9 mouse cellular contexts compared by ENCODE assay signal in the genomic region with DNA sequence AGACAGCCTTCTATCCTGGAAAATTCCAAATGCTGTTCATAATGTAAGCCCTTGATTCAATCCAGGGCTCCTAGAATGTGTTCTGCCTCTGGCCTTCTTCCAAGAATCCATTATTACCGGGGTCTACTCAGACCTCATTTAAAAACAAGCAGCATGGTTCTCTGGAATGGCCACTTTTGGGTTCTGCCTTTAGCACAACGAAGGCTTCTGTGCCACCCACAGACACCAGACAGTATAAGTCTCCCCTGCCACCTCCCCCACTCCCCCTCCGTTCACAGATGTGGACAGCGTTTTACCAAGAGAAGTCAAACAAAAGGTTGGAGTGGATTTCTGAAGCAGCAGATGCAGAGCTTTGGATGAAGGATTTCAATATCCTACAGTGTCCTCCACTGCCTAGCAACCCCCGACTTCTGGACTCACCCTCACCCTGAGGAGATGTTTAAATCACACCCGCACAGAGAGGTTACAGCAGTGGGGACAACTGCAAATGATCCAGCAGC.
DNase-seq lines count a peak whose midpoint lies in the region; ATAC-seq and TF ChIP-seq lines count a peak whose summit lies in the region.
"Had no signal": no experiment of that assay in that cellular context is flagged by ENCODE, and none has a peak within 500 bp of the region (broad histone marks: within the 10 kb centered on the region; RNA-seq: fewer than 3 reads in every experiment).

No protein-coding gene starts in this region.

- peak in 1 of 2 experiments; percentile 12 for DNase-seq in layer of hippocampus, adult 2 months (ENCODE audit: low spot score in 2 of 2)
- no peak for DNase-seq in layer of hippocampus, postnatal 36 days
- DNase-seq in forebrain, embryonic 14.5 days (ENCODE audit: low spot score): peak; percentile 81
- no peak for DNase-seq in spleen, postnatal 14 days (ENCODE audit: low spot score in 2 of 2)
- DNase-seq in adrenal gland, postnatal 4 days (ENCODE audit: low spot score in 2 of 2): no peak
- no peak for DNase-seq in spleen, postnatal 36 days (ENCODE audit: low spot score in 2 of 2)

- peaks cover 16% of the 10 kb centered on the region; the same call in 1 of the 2 replicates for H3K4me1 ChIP-seq in forebrain, embryonic 14.5 days (ENCODE audit: control insufficient read depth, insufficient read depth, low read length)
- H3K4me1 ChIP-seq in limb, embryonic 13.5 days: peaks cover 27% of the 10 kb centered on the region
- 0 out of 2 replicates have a peak, but pooled peaks cover 5% of the 10 kb centered on the region for H3K4me1 ChIP-seq in neural tube, embryonic 14.5 days (ENCODE audit: control insufficient read depth, insufficient read depth, low read length)

- 5% methylated on average over 6 of the region's 6 CpGs for WGBS in forebrain, embryonic 14.5 days
- 19% methylated on average over 6 of the region's 6 CpGs for WGBS in limb, embryonic 13.5 days
- 11% methylated on average over 6 of the region's 6 CpGs for WGBS in neural tube, embryonic 14.5 days

- H3K27me3 ChIP-seq in forebrain, embryonic 14.5 days (replicated peaks; ENCODE audit: control insufficient read depth, insufficient read depth, low read length): no peaks in the 10 kb centered on the region
- no peaks in the 10 kb centered on the region for H3K27me3 ChIP-seq in limb, embryonic 13.5 days
- H3K27me3 ChIP-seq in neural tube, embryonic 14.5 days (ENCODE audit: control insufficient read depth, insufficient read depth, low read length): no peaks in the 10 kb centered on the region

- H3K27ac ChIP-seq in layer of hippocampus, adult 2 months: peak overlapping the region; percentile 11; the same call in 1 of the 2 replicates
- H3K27ac ChIP-seq in forebrain, embryonic 14.5 days (ENCODE audit: low read depth, low read length): peak overlapping the region; percentile 45
- H3K27ac ChIP-seq in limb, embryonic 13.5 days: peak overlapping the region; percentile 85
- H3K27ac ChIP-seq in neural tube, embryonic 14.5 days (ENCODE audit: low read depth, low read length): peak overlapping the region; percentile 66
- H3K27ac ChIP-seq: macrophage had no signal

- H3K9ac ChIP-seq in forebrain, embryonic 14.5 days (ENCODE audit: low read length): peak overlapping the region; percentile 10; the same call in 1 of the 2 replicates
- no peak overlapping the region for H3K9ac ChIP-seq in limb, embryonic 13.5 days
- H3K9ac ChIP-seq in neural tube, embryonic 14.5 days (replicated peaks; ENCODE audit: low read depth, low read length): no peak overlapping the region

- H3K36me3 ChIP-seq in forebrain, embryonic 14.5 days (ENCODE audit: control insufficient read depth, insufficient read depth, low read length): no peaks in the 10 kb centered on the region
- no peaks in the 10 kb centered on the region for H3K36me3 ChIP-seq in limb, embryonic 13.5 days
- no peaks in the 10 kb centered on the region for H3K36me3 ChIP-seq in neural tube, embryonic 14.5 days (ENCODE audit: control insufficient read depth, insufficient read depth, low read length)

- no peaks in the 10 kb centered on the region for H3K9me3 ChIP-seq in forebrain, embryonic 14.5 days (replicated peaks; ENCODE audit: control insufficient read depth, low read length)
- no peaks in the 10 kb centered on the region for H3K9me3 ChIP-seq in limb, embryonic 13.5 days
- no peaks in the 10 kb centered on the region for H3K9me3 ChIP-seq in neural tube, embryonic 14.5 days (ENCODE audit: control insufficient read depth, low read length)

- H3K4me3 ChIP-seq in layer of hippocampus, adult 2 months: no peak overlapping the region; the same call in 1 of the 2 replicates
- peak overlapping the region; percentile 8; the same call in 1 of the 2 replicates for H3K4me3 ChIP-seq in forebrain, embryonic 14.5 days (ENCODE audit: low read depth, low read length)
- peak overlapping the region; percentile 5; the same call in 1 of the 2 replicates for H3K4me3 ChIP-seq in limb, embryonic 13.5 days
- no peak overlapping the region for H3K4me3 ChIP-seq in neural tube, embryonic 14.5 days (ENCODE audit: low read depth, low read length)

- ATAC-seq in forebrain, embryonic 14.5 days: peak; percentile 84
- peak; percentile 91 for ATAC-seq in limb, embryonic 13.5 days (ENCODE audit: low FRiP score, low read depth)
- peak; percentile 85 for ATAC-seq in neural tube, embryonic 14.5 days (ENCODE audit: low read depth)

- TF ChIP-seq CTCF in layer of hippocampus, adult 2 months (conservative IDR thresholded peaks at IDR 0.05): no peak

- peak overlapping the region; percentile 43 for H3K4me2 ChIP-seq in forebrain, embryonic 14.5 days (ENCODE audit: low read length)
- H3K4me2 ChIP-seq in limb, embryonic 13.5 days (replicated peaks): peak overlapping the region; percentile 50
- H3K4me2 ChIP-seq in neural tube, embryonic 14.5 days (ENCODE audit: low read depth, low read length): peak overlapping the region; percentile 27; the same call in 1 of the 2 replicates

Comparison
In these comparisons a context has a peak if more than half of its experiments do, and no peak if none do; other contexts are left out.
1. H3K27ac ChIP-seq: peak in every context shown above with its lines; median percentile 85 in limb, embryonic 13.5 days; 66 in neural tube, embryonic 14.5 days; 45 in forebrain, embryonic 14.5 days; 11 in layer of hippocampus, adult 2 months.
2. H3K4me3 ChIP-seq: peak in forebrain, embryonic 14.5 days (single experiment) and limb, embryonic 13.5 days (single experiment); none in layer of hippocampus, adult 2 months (single experiment) and neural tube, embryonic 14.5 days (single experiment).
3. Peak in every context shown above with its lines, with median percentiles within 50 percentile points of each other: ATAC-seq and H3K4me2 ChIP-seq.